Mouse (Mus musculus) urinary bladder, adult 2 months (tissue): Measurements from ENCODE around the gene Hook2. TPM values are rescaled to one million over a fixed set of nuclear protein-coding genes. Genes with fewer than 3 reads are reported as not detected.

Source experiments
- DNase-seq: peaks from one replicate; pipeline ENCODE4 v3.0.0; 2022; ENCODE audit warnings: low spot score
- polyA plus RNA-seq: library from polyadenylated mRNA; depleted of rRNA; stranded (reverse); fragments of >200 nt; gene quantifications from 2 replicates; pipeline ENCODE4 v1.2.3, GENCODE M21; 2012; rRNA removed

Hook2 gene
- polyA plus RNA-seq, 1 experiment = 28.5 TPM

DNA sequence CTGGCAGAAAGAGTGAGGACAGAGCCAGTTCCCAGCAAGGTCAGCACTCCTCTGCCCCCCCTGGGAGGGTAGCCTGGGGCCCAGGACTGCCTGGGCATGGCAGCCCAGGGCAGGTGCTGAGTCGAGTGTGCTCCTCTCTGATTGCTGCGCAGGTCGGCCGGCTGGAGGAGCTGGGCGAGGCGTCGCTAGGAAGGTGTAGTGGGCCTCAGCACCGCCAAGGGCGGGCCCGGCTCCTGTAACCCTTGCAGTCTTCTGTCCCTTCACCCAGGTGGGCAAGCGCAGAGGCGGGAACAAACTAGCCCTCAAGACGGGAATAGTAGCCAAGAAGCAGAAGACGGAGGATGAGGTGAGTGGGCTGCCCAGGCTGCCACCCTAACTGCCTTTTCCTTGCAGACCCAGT lies 38.9 kb downstream of the Hook2 start:
- DNase-seq = no peak

DNA sequence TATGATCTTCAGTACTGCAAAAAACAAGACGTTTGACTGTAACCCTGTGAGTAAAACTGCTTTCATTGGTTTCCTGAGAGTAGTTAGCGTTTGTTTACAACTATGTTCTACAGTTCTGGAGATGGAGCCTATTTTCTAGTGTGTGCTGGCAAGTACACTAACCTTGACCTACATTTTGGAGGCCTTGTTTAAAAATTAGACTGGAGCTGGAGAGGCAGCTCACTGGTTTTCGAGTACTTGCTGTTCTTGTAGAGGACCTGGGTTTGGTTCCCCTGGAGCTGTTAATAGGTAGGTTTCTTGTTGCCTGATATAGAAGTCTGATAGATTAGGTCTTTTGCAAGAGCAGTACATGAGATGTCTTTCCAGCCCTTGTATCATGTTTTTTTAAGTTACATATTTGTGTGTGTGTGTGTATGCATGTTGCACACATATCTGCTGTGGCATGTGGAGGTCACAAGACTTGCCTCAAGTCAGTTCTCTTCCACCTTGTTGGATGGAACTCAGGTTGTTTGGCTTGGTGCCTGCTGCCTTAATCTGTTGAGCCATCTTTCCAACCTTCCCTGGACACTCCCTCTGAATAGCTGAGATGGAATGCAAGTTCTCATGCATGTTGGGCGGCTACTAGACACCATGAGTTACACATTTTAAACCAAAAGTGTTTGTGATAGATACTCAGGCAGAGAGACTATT lies 42.4 kb downstream of the Hook2 start:
- no peak for DNase-seq

DNA sequence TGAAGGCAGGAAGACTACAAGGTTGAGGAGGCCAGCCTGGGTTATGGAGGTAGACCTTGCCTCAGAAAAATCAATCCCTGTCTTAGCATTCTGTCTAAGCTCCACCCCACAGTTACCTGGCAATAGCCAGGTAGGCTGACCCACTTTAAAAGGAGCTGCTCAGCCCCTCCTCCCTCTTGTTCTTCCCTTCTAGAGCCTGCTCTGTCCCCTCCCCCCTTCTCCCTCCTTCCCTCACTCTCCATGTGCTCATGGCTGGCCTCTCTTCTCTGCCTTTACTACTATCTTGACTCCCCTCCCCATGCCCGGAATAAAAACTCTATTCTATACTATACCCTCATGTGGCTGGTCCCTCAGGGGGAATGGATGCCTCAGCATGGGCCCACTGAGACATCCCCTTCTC lies 43.5 kb downstream of the Hook2 start:
- DNase-seq = no peak

DNA sequence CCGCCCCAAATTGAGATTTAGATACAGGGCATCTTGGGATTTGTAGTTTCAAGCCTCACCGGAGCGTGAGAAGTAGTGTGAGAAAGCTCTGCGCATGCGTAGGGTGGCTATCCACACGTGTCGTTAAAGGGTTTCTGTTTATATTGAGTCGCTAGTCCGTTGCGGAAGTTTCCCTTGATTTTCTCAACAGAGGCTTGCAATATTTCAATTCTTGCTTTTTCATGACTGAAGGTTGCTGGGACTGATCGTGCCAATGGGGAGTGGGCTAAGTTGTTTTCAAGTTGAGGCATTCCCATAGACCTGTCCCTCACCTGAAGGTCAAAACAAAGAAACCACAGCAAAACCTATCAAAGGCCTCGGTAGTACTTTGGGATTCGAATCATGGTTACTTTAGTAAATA lies 44.4 kb downstream of the Hook2 start:
- no peak for DNase-seq

DNA sequence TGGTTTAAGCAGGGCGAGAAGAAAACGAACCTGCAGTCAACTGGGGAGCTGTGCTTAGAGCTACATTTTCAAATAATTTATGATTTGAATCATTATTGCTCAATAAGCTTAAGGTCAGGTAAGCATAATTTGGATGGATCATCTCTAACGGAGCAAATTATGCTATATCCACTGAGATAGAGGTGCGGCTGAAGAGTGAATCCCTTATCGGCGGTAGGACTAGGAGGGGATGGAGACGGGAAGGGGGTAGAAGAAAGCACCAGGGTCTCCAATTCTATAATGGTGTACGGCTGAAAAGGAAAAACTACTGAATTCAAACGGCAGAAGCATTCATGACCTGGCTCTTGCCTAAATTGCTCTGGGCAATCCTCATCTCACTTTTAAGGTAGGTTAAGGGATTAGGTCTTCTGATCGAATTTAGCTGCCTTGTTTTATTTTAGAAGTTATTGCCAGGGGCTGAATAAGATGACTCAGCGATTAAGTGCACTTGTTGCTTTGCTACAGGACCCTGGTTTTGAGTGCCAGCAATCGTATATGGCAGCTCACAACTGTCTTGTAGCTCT lies 44.8 kb downstream of the Hook2 start:
- no peak for DNase-seq

DNA sequence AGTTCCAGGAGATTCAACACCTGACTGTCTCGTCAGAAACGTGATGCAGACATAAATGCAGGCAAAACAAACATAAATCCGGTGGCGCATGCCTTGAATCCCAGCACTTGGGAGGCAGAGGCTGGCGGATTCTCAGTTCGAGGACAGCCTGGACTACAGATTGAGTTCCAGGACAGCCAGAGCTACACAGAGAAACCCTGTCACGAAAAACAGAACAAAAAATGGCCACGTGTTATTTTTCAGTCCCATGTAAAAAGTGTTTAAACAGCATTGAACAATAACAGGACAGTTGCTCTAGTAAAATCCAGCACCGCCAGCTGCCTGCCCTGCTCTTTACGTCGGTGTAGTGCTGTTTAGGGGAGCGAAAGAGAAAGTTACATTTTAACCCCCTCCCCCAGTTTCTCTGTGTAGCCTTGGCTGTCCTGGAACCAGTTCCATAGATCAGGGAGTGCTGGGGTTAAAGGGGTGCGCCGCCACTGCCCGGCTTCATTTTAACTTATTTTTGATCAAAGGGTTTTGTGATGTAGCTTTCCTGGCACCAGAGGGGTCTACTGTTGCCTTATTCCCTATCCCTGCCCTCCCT lies 45.4 kb downstream of the Hook2 start:
- no peak for DNase-seq

DNA sequence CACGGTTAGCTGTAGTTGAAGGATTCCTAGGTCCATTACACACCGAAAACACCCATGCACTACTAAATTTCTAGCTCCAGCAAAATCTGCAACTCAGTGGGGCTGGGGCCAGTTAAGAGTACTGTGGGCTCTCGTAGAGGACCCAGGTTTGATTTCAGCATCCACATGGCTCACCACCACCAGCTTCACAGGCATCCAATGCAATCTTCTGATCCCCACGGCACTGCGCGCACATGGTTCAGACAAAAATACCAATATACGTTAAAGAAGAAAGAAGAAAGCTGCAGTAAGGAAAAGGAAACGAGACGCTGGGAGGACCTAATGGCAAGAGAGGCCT lies 45.9 kb downstream of the Hook2 start:
- DNase-seq = no peak

DNA sequence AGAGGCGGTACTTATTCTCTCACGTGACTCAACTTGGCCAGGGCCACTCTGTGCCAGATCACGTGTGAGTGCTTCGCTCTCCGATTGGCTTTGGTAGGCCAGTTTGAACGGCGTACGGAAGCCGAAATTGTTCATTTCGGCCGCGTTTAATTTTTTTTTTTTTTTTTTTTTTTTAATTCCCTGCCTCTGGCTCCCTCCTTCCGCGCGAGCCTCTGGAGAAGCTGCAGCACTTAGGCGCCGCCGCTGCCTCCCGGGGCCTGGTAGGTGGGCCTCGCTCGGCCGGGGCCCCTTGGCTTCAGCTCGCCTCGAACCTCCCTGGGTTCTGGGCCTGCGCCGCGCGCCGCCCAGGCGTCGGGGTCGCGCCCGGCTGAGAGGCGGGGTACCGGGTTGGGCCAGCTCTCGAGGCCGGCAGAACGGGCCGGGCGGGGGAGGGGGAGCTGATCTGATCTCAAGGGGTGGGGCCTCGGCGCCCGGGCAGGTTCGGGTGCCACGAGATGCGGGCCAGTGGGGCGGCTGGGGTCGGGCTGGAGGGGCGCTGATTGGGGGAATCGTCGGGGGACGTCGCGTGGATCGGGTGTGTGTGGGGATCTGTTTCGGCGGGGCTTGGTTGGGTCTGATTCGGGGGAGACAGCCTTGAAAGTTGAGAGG lies 46.4 kb downstream of the Hook2 start, which contains the start of gene Tnpo2:
TSS of gene Tnpo2 (plus strand) at position 198 of the 648 bp plus-strand sequence.
- DNase-seq = peak; percentile 85

DNA sequence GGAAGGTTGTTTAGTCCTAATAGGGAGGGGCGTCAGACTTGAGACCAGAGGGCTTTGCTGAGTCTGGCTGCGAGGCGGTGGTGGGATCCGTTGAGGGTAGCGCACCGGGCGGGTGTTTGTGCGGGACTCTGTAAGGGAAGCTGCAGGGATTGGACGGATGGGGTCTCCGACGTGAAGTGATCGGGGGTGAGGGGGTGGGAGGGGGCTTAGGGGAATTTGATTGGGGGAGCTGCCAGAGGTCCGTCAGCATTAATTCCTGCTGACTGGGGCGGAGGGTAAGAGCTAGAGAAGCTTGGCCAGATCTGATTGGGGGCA lies 46.9 kb downstream of the Hook2 start:
- no peak for DNase-seq

DNA sequence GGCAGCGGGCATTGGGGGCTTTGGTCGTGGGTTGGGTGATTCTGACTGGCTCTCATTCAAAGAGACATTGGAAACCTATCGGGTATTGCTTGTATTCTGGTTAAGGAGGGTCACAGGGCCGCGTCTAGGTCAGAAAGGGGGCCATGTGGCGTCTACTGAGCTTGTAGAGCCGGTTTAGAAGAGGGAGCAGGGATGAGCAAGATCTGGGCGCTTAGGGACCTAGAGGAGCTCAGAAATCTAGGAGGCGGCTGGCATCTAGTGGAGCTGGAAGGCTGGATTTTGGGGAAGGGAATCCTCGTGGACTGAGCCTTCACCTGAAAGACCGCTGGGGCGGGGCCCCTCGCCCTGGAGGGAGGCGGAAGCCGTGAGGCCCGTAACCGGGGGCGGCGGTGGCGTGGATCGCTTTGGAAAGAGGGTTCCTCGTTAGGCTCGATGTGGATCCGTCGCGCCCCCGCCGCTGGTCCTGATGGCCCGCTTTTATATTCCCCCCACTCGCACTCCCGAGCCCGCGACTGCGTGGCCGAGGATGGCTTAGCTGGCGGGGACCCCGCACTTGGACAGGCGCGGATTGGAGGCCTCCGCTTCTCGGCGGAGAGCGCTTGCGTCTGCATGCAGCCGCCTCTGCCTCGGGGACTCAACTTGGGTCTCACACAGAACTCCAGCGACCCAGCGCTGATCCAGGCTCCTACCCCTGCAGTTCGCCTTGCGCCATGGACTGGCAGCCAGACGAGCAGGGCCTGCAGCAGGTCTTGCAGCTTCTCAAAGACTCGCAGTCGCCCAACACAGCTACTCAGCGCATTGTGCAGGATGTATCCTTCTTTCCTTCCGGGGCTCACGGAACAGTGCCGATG lies 47.5 kb downstream of the Hook2 start:
- peak; percentile 54 for DNase-seq

DNA sequence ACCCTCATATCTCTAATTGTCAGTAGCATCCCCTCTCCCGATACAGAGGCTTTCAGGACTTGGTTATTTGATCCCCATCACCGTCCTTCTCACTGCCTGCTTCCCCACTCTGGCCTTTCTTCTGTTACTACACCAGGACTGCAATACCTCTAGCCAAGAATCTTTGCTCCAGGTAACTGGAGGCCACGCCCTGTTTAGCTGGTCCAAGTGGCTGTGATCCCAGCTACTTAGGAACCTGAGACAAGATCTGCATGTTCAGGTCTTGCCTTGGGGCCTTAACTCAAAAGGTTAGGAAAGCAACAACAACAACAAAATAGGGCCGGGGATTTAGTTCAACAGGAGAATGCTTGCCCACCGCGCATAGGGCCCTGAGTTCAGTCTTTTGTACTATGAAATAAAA lies 53.2 kb downstream of the Hook2 start:
- DNase-seq = no peak

Other genes starting within 250 kb of the Hook2 start
- gene Nfix, start 190.3 kb upstream of the Hook2 start, polyA plus RNA-seq = 21.7 and 77.0 TPM in 2 replicates
- gene Dand5, start 167.8 kb upstream of the Hook2 start, polyA plus RNA-seq = 4.7 and 4.8 TPM in 2 replicates
- gene Gadd45gip1, start 159.1 kb upstream of the Hook2 start, polyA plus RNA-seq = 22.0 and 22.2 TPM in 2 replicates
- 63.3 and 69.9 TPM in 2 replicates for gene Rad23a, start 149.9 kb upstream of the Hook2 start, polyA plus RNA-seq
- 362 and 430 TPM in 2 replicates for gene Calr, start 143.7 kb upstream of the Hook2 start, polyA plus RNA-seq
- 39.2 and 51.4 TPM in 2 replicates for gene Farsa, start 133.6 kb upstream of the Hook2 start, polyA plus RNA-seq
- 2.8 and 3.2 TPM in 2 replicates for gene Syce2, start 118.5 kb upstream of the Hook2 start, polyA plus RNA-seq
- 31.4 and 33.1 TPM in 2 replicates for gene Gcdh, start 96.7 kb upstream of the Hook2 start, polyA plus RNA-seq
- 0.15 TPM in 2 replicates for gene Klf1, start 88.7 kb upstream of the Hook2 start, polyA plus RNA-seq
- 18.4 and 20.4 TPM in 2 replicates for gene Dnase2a, start 82.0 kb upstream of the Hook2 start, polyA plus RNA-seq
- gene Mast1, start 53.2 kb upstream of the Hook2 start, polyA plus RNA-seq = 0.17 and 0.19 TPM in 2 replicates
- gene Rtbdn, start 43.6 kb upstream of the Hook2 start, polyA plus RNA-seq = not detected in 2 replicates
- gene Gm49661, start 21.2 kb upstream of the Hook2 start, polyA plus RNA-seq = not detected in 2 replicates
- gene Prdx2, start 21.0 kb upstream of the Hook2 start, polyA plus RNA-seq = 215 and 231 TPM in 2 replicates
- 49.4 and 49.5 TPM in 2 replicates for gene Rnaseh2a, start 20.8 kb upstream of the Hook2 start, polyA plus RNA-seq
- gene Junb, start 11.9 kb upstream of the Hook2 start, polyA plus RNA-seq = 97.4 and 121 TPM in 2 replicates
- gene Best2, start 23.9 kb downstream of the Hook2 start, polyA plus RNA-seq = 0.04 TPM in 1 of 2 replicates, not detected in the other
- gene Asna1, start 34.7 kb downstream of the Hook2 start, polyA plus RNA-seq = 113 and 136 TPM in 2 replicates
- gene Trir, start 36.2 kb downstream of the Hook2 start, polyA plus RNA-seq = 109 and 140 TPM in 2 replicates
- gene Tnpo2, start 46.3 kb downstream of the Hook2 start, polyA plus RNA-seq = 50.0 and 53.0 TPM in 2 replicates
- 38.9 and 54.7 TPM in 2 replicates for gene Fbxw9, start 69.5 kb downstream of the Hook2 start, polyA plus RNA-seq
- 0.43 and 1.2 TPM in 2 replicates for gene Gm5741, start 77.4 kb downstream of the Hook2 start, polyA plus RNA-seq
- 41.0 and 47.1 TPM in 2 replicates for gene Dhps, start 81.2 kb downstream of the Hook2 start, polyA plus RNA-seq
- 95.6 and 103 TPM in 2 replicates for gene Wdr83os, start 90.1 kb downstream of the Hook2 start, polyA plus RNA-seq
- gene Wdr83, start 90.7 kb downstream of the Hook2 start, polyA plus RNA-seq = 35.8 and 45.7 TPM in 2 replicates
- 72.9 and 74.8 TPM in 2 replicates for gene Man2b1, start 92.7 kb downstream of the Hook2 start, polyA plus RNA-seq
- 3.9 and 4.3 TPM in 2 replicates for gene Zfp791, start 132.5 kb downstream of the Hook2 start, polyA plus RNA-seq
- not detected in 2 replicates for gene Cks1brt, start 161.3 kb downstream of the Hook2 start, polyA plus RNA-seq
- gene Olfr371, start 235.4 kb downstream of the Hook2 start, polyA plus RNA-seq = not detected in 2 replicates